Mouse (Mus musculus) midbrain, postnatal 0 days (tissue): Measurements from ENCODE around the gene Slc25a27. TPM values are rescaled to one million over a fixed set of nuclear protein-coding genes. Genes with fewer than 3 reads are reported as not detected.

Experiments used
- ATAC-seq: fragments of 200-750 bp; cut with Nextera tagmentation; 2 replicates; pipeline ENCODE4 v1.8.0; 2017; ENCODE audit warnings: moderate number of reproducible peaks, mild to moderate bottlenecking, moderate TSS enrichment, moderate library complexity; ENCODE audit not compliant: low FRiP score
- DNase-seq: peaks from one replicate; pipeline ENCODE4 v3.0.0-alpha.2; 2015; ENCODE audit warnings: low spot score
- H3K27ac ChIP-seq: fragments of 300-500 bp; sonication (generic); 2 replicates; pipeline ENCODE4 v1.5.1; 2014; ENCODE audit warnings: low read depth, mild to moderate bottlenecking, low read length, mixed read lengths
- H3K27me3 ChIP-seq: fragments of 300-500 bp; sonication (generic); 2 replicates; pipeline ENCODE4 v1.6.1; 2014; ENCODE audit warnings: low read length, control low read depth, mixed read lengths; ENCODE audit not compliant: insufficient read depth
- H3K36me3 ChIP-seq: fragments of 300-500 bp; sonication (generic); 2 replicates; pipeline ENCODE4 v1.6.1; 2014; ENCODE audit warnings: low read length, control low read depth, mixed read lengths; ENCODE audit not compliant: insufficient read depth
- H3K4me1 ChIP-seq: fragments of 300-500 bp; sonication (generic); 2 replicates; pipeline ENCODE4 v1.6.1; 2014; ENCODE audit warnings: mild to moderate bottlenecking, control low read depth, antibody characterized with exemption, low read length, mixed read lengths; ENCODE audit not compliant: insufficient read depth
- H3K4me2 ChIP-seq: fragments of 300-500 bp; sonication (generic); 2 replicates; pipeline ENCODE4 v1.6.1; 2014; ENCODE audit warnings: low read depth, mild to moderate bottlenecking, low read length, mixed read lengths; ENCODE audit not compliant: poor library complexity, severe bottlenecking
- H3K4me3 ChIP-seq: fragments of 300-500 bp; sonication (generic); 2 replicates; pipeline ENCODE4 v1.5.1; 2014; ENCODE audit warnings: low read depth, mild to moderate bottlenecking, low read length, moderate library complexity
- H3K9ac ChIP-seq: fragments of 300-500 bp; sonication (generic); replicated peaks from 2 replicates; pipeline ENCODE4 v1.6.1; 2014; ENCODE audit warnings: mild to moderate bottlenecking, low read length, moderate library complexity, mixed read lengths; ENCODE audit not compliant: poor library complexity, severe bottlenecking
- H3K9me3 ChIP-seq: fragments of 300-500 bp; sonication (generic); 2 replicates; pipeline ENCODE4 v1.6.1; 2016; ENCODE audit warnings: low read length, control low read depth
- CTCF ChIP-seq: IDR thresholded peaks from 2 replicates; pipeline ENCODE4 v1.5.1; 2016; ENCODE audit warnings: antibody characterized with exemption, mild to moderate bottlenecking
- WGBS: fragments of 180-500 bp; shearing (Covaris S2); extraction: QIAGEN DNeasy Blood & Tissue Kit; methylation state at CpG from one replicate; pipeline ENCODE4 v1.1.7; 2014; 5-methylcytosine and 5-hydroxymethylcytosine counted together
- polyA plus RNA-seq: library from polyadenylated mRNA; unstranded; fragments of >200 nt; fragmentation: Nextera tagmentation; extraction: Ambion mirVana; gene quantifications from 2 replicates; pipeline ENCODE4 v1.2.1, GENCODE M21; 2015
- total RNA-seq: library from RNA; depleted of rRNA; stranded (reverse); fragments of >200 nt; gene quantifications from 2 replicates; pipeline ENCODE4 v1.2.3, GENCODE M21; 2014

The Slc25a27 gene
- total and polyA plus RNA-seq, 2 experiments from 2014 or later, result 44.2 to 74.4 TPM

DNA sequence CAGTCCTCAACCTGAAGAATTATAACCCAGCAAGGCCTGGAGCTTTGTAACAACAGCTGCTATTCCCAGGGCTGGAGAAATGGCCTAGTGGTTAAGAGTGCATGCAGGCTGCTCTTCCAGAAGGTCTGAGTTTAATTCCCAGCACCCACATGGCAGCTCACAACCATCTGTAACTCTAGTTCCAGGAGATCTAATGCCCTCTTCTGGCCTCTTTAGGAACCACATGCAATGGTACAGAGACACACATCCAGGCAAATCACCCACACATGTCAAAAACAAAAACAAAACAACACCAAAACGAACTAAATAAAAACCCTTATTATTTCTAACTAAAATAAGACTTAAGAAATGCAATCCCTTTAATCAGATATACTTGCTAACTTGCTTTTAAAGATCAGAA lies 26.2 kb downstream of the Slc25a27 start:
- H3K4me3 ChIP-seq, result no peak overlapping the region
- H3K9ac ChIP-seq, result no peak overlapping the region
- H3K36me3 ChIP-seq, result peaks cover 26% of the 10 kb centered on the region
- H3K4me2 ChIP-seq, result no peak overlapping the region
- peak; percentile 31; the same call in 1 of the 2 replicates for TF ChIP-seq CTCF
- ATAC-seq, result no peak
- H3K4me1 ChIP-seq, result no peaks in the 10 kb centered on the region
- no peak for DNase-seq
- H3K27me3 ChIP-seq, result no peaks in the 10 kb centered on the region
- H3K9me3 ChIP-seq, result no peaks in the 10 kb centered on the region
- WGBS, result 95% methylated on average over 1 of the region's 1 CpGs
- H3K27ac ChIP-seq, result no peak overlapping the region

DNA sequence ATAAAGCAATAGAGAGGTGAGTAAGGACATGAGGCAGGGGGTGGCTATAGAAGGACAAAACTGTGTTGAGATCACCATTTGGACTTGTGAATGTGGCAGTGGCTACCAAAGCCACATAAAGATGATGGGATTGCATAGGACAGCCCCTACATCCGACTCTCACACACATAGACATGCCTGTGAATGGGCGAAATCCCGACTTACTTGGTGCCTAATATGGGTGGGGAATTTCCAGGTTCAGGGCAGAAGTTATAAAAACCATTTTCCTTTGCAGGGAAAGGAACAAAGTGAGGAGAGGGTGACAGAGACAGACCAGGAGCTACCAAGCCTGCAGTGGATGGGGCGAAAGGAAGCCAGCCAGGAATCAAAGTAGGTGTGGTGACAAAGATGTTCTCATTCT lies 29.9 kb downstream of the Slc25a27 start:
- WGBS, result 96% methylated on average over 4 of the region's 4 CpGs
- TF ChIP-seq CTCF, result no peak
- no peak for ATAC-seq

DNA sequence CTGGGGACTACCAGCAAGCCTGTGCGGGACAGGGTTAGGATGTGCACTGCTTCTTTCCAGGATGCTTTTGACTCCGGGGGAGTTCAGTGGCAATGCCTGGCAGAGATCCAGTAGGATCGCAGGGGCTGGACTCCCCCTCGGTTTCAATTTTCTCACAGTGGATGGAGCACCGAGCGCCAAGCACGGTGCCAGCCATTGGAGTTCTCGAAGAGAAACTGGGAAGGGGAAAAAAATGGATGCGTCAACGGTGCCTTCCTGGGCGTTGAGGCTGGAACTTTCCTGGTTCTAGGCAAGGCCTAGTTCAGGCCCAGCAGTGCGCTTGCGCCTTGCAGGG lies 36.6 kb downstream of the Slc25a27 start:
- Histone ChIP-seq H3K9me3 (no peaks in the 10 kb centered on the region; the same call in 1 of the 2 replicates), H3K4me3 (peak overlapping the region; percentile 41), H3K27me3 (peaks cover 17% of the 10 kb centered on the region), H3K4me1 (0 out of 2 replicates have a peak, but pooled peaks cover 6% of the 10 kb centered on the region), H3K27ac (no peak overlapping the region), H3K4me2 (peak overlapping the region; percentile 69), H3K9ac (peak overlapping the region; percentile 59; the same call in 1 of the 2 replicates), H3K36me3 (no peaks in the 10 kb centered on the region)
- peak; percentile 12; the same call in 1 of the 2 replicates for ATAC-seq
- no peak for DNase-seq
- no peak for TF ChIP-seq CTCF
- WGBS, result 44% methylated on average over 13 of the region's 13 CpGs

More for the DNA sequence above, 29.9 kb downstream of the Slc25a27 start:
- no peak overlapping the region for H3K4me2 ChIP-seq
- no peaks in the 10 kb centered on the region for H3K9me3 ChIP-seq
- no peaks in the 10 kb centered on the region for H3K27me3 ChIP-seq
- no peak overlapping the region for H3K4me3 ChIP-seq
- H3K36me3 ChIP-seq, result no peaks in the 10 kb centered on the region; the same call in 1 of the 2 replicates
- no peak overlapping the region for H3K27ac ChIP-seq
- no peak for DNase-seq
- H3K9ac ChIP-seq, result no peak overlapping the region
- no peaks in the 10 kb centered on the region for H3K4me1 ChIP-seq

DNA sequence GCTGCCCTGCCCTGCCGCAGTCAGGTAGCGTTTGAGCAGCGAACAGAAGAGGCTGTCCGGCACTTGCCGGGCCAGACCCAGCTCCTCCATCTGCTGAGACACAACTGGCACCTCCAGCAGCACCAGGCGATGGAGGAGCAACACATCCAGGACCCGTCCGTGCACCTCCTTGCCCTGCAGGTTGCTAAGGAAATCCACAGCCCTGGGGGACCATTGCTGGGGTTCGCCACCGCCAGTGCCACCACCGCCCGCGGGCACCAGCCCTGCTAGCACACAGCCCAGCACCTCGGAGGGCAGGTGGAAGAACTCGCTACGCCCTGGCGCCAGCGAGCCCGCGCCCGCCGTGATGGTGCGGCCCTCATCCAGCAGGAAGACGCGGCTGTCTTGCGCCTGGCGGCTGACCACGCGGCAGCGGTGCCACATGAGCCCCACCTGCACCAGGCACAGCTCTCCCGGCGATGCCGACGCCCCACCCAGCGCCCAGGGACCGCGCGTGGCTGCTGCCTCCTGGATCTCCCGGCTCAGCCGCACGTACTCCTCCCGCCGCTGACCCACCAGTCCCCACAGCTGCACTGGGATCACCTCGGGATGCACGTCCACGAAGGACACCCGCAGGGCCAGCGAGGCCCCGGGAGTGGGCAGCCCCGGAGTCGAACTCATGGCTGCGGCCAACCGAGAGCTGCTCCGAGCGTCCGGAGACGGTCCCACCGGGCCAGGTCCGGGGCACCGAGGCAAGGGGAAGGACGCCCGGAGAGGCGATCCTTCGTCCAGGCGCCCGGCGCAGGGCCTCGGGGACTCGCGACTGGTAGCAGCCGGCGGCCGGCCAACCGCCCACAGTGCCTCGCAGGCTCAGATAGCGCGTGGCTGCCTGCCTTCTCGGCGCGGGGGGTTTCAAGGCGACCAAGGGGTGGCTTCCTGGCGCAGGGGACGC lies 37.3 kb downstream of the Slc25a27 start, which contains the start of gene Tdrd6:
Tdrd6 (minus strand) TSS at position 804 of the 931 bp plus-strand sequence.
- H3K9ac ChIP-seq, result peak within 1 kb of the TSS; percentile 59
- no peaks in the 10 kb centered on the region for H3K36me3 ChIP-seq
- TF ChIP-seq CTCF, result no peak
- peak within 1 kb of the TSS; percentile 69 for H3K4me2 ChIP-seq
- H3K9me3 ChIP-seq, result no peaks in the 10 kb centered on the region; the same call in 1 of the 2 replicates
- H3K27me3 ChIP-seq, result peaks cover 17% of the 10 kb centered on the region
- peak; percentile 67 for ATAC-seq
- no peak within 1 kb of the TSS for H3K27ac ChIP-seq
- 2% methylated on average over 78 of the region's 83 CpGs for WGBS
- DNase-seq, result no peak
- H3K4me3 ChIP-seq, result peak within 1 kb of the TSS; percentile 41
- H3K4me1 ChIP-seq, result 0 out of 2 replicates have a peak, but pooled peaks cover 6% of the 10 kb centered on the region

DNA sequence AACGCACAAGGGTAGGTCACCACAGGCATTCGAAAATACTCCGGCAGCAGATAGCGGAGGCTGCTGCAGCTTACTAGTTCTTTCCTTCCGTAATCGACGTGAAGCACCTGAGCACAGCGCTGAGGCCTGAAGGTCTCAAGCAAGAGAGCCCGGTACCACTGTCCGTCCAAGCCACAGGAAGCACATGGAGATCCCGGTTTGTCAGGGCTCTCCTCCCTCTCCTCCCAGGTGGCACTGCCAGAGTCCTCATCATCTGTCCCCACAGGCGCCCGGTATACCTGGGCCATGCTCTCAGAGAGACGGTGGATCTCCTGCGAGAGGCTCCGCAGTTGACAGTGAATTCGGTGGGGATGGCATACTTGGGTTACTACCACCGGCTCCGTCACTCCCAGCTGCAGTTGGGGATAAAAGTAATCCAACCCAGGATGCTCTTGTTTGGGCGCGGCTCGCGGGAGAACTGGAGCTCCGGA lies 38.0 kb downstream of the Slc25a27 start:
- TF ChIP-seq CTCF, result no peak
- Histone ChIP-seq H3K27me3 (peaks cover 17% of the 10 kb centered on the region), H3K36me3 (no peaks in the 10 kb centered on the region), H3K9ac (peak overlapping the region; percentile 59; the same call in 1 of the 2 replicates), H3K4me2 (peak overlapping the region; percentile 69), H3K27ac (no peak overlapping the region), H3K9me3 (no peaks in the 10 kb centered on the region; the same call in 1 of the 2 replicates), H3K4me1 (0 out of 2 replicates have a peak, but pooled peaks cover 6% of the 10 kb centered on the region), H3K4me3 (peak overlapping the region; percentile 41)
- ATAC-seq (peak; percentile 15; the same call in 1 of the 2 replicates), DNase-seq (no peak)
- WGBS, result 25% methylated on average over 24 of the region's 24 CpGs
